Mouse (Mus musculus): ENCODE results near the gene Tspan11. TPM values are rescaled to one million over a fixed set of nuclear protein-coding genes. Genes with fewer than 3 reads are reported as not detected.

Gene Tspan11
- polyA plus RNA-seq (2017; shearing (Covaris generic)) = not detected

DNA sequence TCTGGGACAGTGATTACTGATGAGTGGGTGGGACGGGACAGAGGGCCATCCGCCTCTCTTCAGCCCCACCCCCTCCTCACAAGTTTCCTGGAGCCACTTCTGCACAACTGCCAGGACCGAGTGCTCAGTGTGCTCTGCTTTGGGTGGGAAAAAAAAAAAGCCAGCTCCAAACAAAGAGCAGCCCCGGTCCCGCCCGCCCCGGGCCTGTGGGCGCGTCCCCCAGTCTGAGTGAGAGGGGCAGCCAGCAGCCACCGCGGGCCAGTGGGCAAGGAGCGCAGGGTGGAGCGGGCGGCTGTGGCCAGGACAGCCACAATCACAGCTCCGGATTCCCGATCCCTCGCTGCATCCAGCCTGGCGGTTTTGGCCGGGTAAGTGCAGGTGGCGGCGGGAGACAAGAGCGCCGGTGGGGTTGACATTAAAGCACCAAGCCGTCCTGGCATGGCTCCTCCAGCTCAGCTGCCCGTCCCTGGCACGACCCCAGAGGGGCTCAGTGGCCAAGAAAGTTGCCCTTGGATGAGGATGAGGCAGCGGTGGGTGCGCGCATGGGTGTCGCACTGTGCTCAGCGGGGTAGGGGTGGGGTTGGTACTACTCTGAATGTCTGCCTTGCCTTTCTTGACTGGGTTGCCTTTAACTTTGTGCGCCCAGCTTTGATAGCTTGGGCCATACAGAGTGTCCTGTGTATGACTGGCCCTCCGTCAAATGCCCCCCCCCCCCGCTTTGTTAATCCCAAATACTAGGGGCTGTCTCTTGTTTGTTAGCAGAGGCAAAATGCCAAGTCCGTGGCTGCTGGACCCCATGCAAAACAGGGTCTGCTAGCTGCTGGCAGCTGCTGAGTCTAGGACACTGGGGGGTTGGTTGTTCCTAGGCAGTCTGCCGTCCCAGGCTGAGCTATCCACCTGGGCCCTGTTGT lies at the start of gene Tspan11:
TSS of gene Tspan11 (plus strand) at position 79 of the 911 bp plus-strand sequence.
- ATAC-seq = no peak

DNA sequence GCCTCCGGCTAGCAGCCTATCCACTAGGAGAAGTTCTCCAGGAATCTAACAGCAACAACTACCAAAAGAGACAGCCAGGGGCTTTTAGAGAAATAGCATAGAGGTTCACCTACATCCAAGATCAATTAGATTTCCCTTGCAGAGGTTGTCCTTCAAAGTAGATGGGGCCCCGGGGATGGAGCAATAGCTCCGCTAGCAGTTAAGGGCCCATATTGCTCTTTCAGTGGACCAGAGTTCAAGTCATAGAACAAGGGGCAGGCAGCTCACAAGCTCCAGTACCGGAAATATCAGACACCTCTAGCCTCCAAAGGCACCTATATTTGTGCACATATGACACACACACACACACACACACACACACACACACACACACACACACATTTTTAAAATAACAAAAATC lies 49.5 kb upstream of the Tspan11 start:
- ATAC-seq = no peak

DNA sequence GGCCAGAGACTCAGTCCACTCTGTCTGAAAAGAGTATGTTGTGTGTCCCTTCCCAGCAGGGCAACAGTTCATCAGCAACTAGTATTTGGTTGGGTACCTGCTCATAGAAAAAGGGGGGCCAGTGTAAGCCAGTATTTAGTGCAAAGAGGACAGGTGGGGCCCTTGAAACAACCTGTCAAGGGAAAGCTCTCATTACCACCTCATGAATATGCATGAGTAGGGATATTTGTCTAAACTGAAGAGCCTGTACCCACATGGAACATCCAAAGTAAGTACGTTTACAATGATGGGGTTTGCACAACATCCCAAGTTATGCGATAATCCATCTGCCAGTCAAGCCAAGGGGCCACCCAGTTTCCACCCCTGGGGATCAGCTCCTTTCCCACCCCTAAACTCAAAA lies 47.9 kb upstream of the Tspan11 start:
- no peak for ATAC-seq

DNA sequence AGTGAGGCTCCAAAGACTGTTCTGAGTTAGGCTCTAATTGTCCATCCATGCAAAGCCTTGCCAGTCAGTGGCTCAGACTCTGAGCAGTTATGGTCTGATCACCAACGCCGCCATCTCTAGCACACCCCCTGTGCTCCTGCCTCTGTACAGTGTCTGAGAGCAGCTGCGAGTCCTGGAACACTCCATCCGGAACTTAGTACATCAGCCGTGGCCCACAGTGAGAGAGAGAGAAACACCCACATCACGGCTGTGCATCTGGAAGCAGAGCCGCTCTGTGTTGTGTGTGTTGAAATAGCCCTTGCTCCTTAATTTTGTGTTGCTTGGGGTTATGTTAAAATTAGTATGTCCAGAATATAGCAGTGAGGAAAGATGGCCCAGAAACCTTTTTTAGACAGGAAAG lies 47.2 kb upstream of the Tspan11 start:
- ATAC-seq = no peak

DNA sequence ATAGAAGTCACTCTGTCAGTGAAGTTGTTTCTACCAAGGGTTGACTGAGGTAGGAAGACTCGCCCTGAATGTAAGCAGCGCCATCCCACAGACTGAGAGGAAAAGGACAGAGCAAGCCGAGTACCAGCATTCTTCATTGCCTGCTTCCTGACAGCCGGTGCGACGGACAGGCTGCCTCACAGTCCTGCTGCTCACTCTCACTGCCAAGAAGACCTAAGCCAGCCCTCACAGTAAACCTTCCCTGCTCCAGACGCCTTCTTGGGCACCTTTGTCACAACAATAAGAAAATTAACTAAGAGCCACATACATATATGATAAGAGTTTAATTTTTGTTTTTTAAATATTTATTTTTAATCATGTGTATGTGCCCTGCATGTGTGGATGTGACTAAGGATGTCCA lies 46.1 kb upstream of the Tspan11 start:
- no peak for ATAC-seq

DNA sequence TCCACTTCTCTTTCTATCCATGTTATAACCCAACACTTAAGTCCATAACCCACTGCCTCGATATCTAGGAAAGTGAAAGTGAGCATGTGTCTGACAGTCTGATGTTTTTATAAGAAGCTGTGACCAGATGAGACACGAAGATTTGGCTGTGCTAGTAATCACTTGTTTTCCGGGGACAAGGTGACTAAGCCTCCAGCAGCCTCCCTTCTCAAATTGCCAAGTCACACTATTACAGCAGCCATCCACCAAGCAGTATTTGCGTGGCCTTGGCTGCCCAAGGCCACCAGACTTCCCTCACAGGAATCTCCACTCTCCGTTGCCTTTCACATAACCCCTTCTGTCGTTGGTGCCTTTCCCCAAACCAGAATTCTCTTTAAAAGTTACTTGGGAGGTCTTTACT lies 40.9 kb upstream of the Tspan11 start:
- ATAC-seq = no peak

DNA sequence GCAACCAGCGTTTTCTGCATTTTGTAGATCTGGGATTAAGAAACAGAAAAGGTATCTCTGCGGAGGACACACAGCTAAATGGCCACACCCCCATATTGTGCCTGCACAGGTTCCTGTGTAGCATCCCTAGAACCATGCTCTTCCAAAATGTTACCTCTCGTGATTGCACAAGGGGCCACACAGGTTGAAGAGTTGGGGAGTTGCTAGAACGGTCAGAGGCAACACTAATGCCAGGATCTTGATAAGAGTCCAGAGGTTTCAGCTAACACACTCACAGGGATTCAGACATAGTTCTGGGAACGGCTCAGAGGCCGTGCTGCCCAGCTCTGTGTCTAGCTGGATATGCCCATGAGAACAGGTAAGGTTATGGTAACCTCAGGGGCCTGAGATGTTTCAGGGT lies 37.9 kb upstream of the Tspan11 start:
- ATAC-seq = no peak

DNA sequence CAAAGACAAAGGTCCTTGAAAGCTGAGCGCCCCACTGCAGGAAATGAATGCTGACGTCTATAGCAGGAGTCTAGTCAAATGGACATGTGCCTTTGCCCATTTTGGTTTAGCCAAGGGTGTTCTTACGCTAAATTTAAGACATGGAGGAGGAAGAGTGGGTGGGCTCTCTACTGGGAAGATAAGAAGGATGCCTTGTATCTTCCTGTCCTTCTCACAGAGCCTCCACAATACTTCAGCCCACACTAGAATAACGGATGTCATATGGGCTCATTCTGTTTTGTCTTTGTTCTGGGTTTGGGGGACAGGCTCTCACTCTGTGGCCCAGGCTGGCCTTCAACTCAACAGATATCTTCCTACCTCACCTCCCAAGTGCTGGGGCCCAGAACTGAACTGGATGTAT lies 35.8 kb upstream of the Tspan11 start:
- no peak for ATAC-seq

DNA sequence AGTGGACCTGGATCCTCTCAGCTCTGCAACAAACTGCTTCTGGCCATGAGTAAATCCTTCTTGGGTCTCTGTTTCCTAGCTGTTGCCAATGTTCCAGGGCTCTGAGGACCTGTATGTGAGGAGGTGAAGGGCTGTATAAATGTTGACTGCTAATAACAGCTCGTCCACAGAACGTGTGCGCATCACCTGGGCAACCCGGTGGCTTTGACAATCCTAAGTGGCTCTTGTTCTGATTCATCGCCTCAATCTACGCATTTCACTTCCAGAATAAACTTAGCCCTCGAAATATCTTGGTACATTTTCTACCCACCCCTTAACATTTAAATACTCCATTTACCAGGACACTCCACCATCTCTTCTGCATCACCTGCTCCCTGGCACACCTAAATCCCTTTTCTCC lies 34.1 kb upstream of the Tspan11 start:
- ATAC-seq = no peak

DNA sequence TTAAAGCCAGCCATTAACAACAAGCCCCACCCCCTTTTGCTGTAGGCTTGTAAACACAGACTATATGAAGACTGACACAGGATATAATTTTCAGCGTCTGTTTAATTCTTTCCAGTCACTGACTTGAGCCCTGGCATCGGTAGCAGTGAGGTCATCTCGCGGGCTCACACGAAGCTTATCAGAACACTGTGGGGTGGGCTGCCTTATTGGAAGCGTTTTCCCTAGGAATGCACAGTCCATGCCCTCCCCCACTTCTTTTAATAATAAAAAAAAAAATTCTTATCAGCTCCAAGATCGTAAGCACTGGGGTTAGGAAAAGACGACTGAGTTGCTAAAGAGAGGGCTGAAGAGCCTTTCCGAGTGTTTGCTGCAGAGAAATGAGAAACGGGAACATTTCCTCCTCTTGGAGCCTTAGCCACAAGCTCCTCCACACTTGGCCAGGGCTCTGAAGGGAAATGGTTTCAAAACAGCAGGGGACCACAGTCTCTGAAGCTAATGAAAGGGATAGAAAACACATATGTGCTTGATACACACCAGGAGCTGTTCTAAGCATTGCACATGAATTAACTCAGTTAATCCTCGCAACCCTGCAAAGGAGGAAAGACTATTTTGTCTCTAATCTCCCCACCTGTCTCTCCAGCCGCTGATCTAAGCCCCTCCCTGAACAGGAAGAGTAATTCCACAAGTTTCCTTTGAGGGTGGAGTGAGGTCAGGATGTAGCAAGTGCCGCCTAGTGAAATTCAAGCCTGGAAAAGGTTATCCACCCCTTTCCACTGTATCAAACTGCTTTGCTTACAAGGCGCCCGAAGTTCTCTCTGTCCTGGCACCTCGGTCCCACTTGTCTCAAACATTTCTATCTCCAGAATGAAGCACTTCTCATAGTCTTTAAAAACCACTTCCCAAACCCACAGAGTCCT lies 33.4 kb upstream of the Tspan11 start:
- no peak for ATAC-seq

DNA sequence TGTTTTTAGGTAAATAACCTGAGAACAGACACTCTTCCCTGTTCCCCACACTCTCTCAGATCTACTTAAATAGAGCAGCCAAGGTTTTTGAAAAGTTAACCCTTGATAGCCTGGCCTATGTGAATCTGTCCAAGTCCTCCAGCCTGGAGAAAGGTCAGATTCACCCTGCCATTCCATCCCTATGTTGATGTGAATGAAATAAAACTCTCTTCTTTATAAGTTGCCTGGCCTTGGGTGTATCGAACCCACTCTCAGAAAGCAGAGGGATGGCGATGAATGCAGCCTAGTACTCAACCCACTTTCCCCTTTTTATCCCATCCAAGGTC lies 32.7 kb upstream of the Tspan11 start:
- no peak for ATAC-seq

DNA sequence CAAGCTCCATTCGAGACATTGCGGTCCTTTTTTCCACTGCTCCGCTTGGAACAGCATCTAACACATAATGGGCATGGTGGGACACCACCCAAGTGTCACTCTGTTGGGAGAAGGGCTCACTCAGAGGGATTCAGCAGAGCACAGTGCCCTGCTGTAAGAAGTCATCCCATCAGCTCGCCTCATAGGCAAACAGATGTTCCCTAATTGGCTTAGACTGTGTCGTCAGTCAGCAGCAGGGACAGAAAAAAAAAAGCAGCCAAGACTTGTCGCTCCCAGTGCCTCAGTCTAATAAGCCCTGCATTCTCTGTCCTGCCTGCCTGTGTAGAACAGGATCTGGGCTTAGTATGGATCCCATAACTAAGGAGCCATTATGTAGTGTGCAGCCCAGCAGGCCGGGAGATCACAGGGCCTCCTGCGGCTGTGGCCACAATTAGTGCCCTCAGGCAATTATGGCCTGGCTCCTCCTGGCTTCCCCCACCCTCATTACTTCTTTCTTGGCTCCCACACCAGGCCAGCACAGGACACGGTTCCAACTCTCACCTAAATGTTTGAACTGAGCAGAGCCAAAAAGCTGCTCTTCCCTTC lies 31.6 kb upstream of the Tspan11 start:
- no peak for ATAC-seq

DNA sequence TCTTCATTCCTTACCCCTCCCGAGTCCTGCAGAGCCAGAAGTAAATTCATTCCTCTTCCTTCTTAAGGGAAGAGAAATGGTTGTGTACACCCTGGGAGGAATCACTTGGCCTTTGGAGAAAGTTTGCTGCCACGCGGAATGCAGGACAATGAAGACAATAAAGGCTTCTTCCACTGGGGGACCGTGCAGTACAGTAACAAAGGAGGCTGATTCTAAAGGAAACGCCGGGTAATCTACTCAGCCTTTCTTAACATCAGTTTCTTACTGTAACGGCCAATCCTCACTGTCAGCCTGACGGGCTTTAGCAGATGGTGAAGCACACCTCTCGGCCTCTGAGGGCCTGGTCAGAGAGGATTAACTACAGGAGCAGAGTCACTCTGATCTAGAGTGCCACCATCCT lies 25.4 kb upstream of the Tspan11 start:
- no peak for ATAC-seq

DNA sequence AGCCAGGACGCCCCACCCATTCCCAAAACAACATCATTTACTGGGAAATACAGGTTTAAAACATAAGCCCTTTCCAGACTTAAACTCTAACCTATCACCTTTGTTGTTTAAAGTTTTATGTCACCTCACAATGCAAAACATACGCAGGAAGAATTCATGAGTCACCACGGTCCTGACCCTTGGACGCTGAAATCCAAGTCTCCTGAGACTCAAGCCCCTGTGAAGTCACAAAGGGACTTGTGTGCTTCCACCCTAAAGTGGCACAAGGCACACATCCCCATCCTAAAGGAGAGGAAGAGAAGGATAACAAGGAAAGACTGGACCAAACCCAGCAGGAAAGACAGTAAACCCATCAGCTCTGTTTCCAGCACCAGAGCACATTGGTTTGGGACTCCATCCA lies 22.0 kb upstream of the Tspan11 start:
- ATAC-seq = no peak

DNA sequence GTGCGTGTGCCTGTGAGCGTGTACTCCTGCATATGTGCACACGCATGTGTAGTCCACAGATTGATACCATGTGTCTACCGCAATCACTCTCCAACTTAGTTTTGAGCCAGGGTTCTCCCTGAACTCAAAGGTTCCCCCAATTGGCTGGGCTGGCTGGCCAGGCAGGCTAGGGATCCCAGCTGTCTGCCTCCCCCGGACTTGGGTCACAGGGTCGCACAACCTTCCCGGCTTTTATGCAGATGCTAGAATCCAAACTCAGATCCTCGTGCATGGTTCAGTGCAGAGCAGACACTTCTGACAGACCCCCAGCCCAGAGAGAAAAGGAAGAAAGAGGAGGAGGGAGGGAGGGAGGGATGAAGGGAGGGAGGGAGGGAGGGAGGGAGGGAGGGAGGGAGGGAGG lies 18.8 kb upstream of the Tspan11 start:
- ATAC-seq = no peak

DNA sequence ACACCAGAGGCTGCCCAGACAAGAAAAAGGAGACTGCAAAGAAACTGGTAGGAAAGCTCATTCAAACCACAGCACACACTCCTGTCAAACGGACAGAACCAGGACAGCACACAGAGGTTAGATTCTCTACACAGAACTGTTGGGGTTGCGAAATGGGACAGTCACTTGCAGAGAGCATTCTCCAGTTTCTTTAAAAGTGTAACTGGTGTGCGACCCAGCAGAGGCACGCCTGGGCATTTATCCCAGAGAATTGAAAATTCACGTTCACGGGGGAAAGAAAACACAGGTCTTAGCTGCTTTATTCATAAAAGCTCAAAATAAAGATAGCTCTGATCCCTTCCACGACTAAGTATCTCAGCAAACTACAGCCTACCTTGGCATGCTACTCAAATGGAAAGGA lies 18.3 kb upstream of the Tspan11 start:
- ATAC-seq = no peak

DNA sequence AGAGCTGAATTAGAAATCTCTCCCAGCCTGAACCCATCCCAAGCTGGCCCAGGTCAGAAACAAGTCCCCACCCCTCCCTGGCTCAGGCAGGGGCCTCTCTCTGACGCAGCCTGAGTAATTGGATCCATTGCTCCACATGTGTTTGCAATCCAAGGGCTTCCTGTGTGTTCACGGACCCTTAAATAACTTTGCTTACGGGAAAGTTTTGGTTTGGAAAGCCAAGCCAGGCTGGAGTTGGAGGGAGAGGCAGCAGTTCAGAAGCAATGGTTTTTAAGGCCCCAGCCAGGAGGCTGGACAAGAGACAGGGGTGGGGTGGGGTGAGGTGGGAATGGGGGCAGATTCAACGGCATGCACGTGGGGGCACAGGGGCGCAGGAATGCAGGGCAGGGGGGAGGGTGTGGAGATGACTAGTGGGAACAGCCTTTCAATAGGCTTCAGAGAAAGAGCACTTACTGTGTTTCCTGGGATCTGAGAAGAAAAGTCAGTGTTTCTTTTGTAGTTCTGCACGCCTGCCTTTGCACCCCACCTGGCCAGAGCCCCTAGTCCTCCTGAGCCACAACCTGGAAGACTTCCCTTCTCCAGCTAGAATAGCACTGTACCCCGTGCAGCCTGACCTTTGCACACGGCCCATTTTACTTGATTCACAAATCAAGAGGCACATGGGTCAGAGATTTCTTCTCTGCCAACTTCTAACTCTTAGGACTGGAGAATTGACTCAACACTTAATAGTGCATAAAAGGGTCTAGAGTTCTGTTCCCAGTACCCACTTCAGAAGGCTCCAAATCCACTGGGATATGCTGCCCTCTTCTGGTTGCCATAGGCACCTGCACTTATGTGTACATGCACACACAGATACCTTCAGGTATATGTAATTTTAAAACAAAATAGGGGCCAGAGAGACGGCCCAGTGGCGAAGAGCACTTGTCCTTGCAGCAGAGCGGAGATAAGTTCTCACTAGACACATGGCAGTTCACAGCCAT lies 16.8 kb upstream of the Tspan11 start:
- no peak for ATAC-seq

DNA sequence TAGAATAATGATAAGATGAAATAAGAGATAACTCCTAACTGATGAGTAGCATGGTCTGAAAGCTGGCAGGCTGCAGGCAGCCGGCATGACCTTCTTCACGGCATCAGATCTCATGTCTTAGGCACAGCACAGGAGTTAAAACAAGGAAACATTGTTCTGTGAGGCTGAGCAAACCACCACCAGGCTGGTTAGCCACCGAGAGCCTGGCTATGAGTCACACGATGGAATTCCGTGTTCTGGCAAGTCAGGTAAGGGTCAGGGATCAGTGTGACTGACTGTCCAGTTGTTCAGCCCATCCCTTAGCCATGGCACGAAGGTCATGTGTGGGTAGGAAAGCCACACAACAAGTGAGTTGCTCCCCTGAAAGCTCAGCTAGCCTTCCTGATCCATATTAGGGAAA lies 16.0 kb upstream of the Tspan11 start:
- no peak for ATAC-seq

DNA sequence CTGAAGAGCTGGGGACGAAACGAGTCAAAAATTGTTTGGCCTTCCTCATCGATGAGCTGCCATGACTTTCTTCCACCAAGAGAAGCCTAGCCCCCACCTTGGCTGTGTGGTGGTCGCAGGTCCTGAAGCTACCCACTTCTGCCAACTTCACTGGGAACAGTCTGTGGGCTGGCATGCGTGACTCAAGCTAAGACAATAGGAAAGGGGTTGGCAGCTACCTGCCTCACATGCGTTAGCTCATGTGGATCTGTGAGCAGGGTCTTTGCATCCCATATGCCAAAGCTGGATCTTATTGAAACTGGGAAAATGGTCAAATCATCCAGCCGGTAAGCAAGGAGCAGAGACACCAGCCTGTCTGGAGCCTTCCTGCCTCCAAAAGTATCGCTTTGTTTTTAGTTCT lies 14.8 kb upstream of the Tspan11 start:
- no peak for ATAC-seq

DNA sequence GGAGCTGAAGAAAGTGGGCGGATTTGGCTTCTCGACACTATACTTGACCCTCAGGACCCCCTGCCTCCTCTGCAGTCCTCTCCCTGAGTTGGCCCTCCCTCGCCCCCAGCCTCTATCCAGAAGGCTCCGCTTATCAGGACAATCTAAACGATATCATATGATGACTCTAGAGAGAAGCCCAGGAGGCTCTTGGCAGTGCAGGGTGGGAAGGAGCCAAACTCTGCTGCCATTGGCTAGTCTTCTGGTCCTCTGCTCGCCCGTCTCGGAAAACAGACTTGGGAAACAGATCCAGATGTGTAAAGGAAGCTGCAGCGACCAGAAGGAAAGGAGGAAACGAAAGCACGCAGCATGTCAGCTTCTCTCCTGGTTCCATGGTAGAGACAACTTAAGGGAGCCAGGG lies 11.5 kb upstream of the Tspan11 start:
- ATAC-seq = no peak

DNA sequence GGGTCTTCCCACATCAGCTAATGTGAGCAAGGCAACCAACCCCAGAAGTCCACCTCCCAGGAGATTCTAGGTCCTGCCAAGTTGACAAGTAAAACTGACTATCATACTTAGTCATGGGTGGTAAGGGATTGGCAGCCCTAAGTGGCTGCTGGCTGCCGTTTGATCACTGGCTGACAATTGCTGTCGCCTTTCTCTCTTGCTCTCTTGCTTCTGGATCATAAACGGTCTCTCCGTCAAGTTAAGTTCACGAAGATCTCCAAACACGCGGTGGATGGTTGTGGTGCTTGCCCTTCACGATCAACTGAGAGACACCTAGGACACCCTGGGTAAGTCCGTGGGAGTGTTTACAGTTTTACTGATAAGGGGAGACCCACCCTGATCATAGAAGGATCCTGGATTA lies 11.0 kb upstream of the Tspan11 start:
- no peak for ATAC-seq

DNA sequence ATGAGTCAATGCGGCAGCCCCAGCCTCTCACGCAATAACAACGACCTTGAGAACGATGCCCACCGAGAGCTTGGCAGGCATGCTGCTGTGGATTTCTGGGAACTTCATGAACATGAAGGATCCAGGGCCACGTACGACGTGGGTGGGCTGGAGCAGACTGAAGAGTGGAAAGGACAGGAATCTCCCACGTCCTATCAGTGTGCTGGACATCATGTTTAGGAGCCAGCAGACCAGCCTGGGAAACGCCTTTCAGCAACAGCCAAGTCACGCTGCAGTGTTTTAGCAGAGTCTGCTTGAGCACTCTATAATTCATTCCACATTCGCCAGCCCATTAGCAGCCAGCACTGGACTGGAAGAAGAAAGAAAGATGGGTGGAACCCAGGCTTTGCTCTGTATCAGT lies 10.4 kb upstream of the Tspan11 start:
- no peak for ATAC-seq
